Mouse (Mus musculus) right cerebral cortex, postnatal 36 days (tissue): ENCODE results near the gene Cd8a.

Experiments used
- DNase-seq, 2 experiments: peaks; one replicate each; pipeline ENCODE4 v3.0.0; 2022; ENCODE audit warnings: low spot score in 2 of 2, mixed read lengths in 1 of 2

Gene Cd8a

DNA sequence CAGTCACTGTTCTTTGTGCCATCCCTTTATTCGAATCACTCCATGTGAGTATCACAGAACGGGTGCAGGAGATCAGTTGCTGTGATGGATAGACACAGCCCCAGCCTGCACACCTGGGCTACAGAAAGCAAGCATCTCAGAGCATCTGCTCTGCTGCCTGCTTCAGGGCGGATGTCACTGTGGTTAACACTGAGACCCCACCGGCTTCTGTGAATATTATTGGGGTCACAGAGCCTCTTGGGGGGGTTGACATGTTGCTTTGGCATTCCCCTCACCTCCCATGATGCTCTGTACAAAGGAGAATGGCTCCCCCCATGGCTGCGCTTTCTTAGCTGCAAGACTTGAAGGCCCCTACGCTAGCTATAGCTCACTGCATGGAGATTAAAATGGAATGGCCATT lies 3.8 kb upstream of the Cd8a start:
- no peak for DNase-seq

DNA sequence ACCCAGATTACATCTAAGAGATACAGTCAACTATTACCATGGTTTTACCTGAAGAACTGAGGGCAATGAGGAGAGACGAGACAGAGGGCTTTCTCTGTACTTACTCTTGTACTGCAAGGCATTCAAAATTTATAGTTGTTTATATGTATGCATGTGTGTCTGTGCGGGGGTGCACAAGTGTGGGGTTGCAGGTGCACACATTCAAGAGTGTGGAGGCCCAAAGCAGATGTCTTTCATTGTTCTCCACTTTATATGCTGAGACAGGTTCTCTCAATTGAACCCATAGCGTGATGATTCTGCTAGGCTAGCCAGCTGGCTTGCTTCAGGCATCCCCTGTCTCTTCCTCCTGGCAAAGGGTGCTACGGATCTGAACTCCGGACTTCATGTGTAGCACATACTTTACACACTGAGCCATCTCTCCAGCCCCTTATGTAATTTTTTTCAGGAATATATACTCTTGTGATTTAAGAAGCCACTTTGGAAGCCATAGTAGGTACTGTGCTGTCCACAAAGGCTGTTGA lies 2.1 kb upstream of the Cd8a start:
- no peak for DNase-seq

DNA sequence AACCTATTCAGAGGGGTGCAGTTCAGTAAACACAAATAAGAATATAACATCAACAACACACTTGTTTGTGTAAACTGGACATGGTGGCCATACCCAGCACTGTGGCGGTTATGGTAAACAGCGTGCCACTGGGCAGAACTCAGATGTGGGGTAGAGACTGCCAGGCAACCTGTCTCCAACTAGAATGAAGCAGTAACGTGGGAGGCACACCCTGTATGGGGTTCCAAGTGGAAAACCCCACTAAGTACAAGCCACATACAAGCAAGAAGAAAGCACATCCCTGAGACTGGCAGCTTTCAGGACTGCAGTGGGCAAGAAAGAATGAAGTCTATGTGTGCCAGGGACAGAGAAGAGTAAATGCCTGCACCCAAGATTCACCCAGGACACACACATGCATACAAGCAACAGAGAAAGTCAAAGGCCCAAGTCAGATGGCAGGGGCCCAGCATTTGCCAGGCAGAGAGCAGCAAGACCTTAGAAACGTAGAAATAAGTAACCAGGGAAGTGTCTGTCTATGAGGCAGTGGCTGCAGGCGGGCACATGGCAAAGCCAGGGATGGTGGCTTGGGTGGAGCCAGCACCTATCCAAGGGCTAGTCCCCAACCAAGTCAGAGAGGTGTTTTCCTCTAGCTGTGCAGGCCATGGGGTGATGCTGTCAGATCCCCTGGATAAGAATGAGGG lies 1.0 kb upstream of the Cd8a start:
- no peak for DNase-seq

DNA sequence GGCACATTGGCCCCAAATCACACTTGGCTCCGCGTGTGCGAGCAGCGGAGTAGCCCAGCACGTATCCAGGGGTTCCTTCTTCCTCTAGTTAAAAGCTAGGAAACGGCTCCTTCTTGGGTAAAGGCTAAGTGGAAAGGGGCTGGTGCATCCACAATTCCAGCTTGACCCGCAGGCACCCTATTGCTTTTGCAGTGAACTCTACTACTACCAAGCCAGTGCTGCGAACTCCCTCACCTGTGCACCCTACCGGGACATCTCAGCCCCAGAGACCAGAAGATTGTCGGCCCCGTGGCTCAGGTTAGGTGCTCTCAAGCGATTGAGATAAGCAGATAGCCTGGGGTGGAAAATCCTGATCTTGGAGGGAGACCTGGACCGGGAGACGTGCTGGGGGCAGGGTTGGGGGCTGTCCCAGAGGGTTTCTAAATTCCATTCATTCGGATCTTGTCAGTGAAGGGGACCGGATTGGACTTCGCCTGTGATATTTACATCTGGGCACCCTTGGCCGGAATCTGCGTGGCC lies 1.1 kb downstream of the Cd8a start:
- no peak for DNase-seq

DNA sequence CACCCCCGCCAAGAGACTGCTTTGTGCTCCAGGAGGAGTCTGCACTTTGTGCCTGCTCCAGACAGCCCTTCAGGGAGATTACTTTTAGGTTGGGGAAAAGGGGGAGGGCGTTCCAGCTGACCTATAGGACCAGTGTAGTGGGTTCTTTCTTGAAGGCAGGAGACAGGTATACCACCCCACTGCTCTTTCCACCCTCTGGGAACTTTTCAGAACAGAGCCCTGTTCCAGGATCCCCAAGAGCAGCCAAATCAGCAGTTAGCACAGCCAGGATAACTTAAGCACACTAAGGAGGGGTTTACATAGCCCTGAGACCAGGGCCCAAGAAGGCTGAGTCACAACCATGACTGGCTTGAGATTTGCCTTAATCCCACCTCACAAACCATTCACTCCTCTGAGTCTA lies 1.7 kb downstream of the Cd8a start:
- no peak for DNase-seq

DNA sequence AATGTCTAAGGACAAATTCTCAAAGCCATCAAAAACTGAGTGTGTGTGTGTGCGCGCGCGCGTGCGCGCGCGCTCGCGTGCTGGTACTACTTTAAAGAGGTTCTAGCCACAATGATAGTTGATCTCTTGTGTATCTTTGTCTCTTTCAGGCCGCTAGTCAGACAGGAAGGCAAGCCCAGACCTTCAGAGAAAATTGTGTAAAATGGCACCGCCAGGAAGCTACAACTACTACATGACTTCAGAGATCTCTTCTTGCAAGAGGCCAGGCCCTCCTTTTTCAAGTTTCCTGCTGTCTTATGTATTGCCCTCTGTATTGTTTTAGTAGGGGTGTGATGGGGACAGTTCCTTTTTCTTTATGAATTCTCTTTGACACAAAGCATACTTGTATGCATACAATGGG lies 3.5 kb downstream of the Cd8a start:
- DNase-seq, result no peak

DNA sequence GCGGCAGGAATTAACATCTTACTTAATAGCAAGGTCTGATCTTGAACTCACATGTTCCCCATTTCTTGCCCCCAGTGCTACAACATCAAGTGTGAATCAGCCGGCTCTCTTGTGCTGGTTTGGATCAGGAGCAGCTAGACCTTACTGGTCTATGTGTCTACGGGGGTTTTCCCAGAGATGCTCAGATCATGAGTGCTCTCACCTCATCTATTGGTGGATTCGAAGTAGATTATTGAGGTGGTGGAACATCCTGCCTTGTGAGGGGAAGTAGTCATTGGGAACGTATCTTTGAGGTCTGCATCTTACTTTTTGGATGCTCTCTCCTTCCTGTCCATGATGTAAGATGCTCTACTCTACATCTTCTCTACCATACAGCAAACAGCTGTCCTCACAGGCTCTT lies 8.4 kb downstream of the Cd8a start:
- DNase-seq, result no peak

DNA sequence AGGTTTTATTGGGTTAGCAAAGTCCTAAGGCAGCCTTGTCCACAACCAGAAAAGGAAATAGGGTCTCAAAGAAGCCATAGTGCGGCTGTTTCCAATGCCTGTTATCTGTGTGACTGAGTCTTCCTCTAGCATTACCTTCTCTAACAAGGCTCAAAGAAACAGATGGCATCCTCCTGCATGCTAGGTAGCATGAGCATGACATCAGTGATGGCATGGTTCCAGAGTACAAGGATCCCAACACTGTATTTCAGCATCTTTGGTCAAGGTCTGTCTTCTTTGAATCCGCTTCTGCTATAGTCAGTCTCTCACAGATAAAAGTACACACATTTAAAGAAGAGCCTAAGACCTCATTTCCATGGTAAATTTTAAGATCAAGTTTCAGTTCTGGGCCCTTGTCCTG lies 17.3 kb downstream of the Cd8a start:
- no peak for DNase-seq

DNA sequence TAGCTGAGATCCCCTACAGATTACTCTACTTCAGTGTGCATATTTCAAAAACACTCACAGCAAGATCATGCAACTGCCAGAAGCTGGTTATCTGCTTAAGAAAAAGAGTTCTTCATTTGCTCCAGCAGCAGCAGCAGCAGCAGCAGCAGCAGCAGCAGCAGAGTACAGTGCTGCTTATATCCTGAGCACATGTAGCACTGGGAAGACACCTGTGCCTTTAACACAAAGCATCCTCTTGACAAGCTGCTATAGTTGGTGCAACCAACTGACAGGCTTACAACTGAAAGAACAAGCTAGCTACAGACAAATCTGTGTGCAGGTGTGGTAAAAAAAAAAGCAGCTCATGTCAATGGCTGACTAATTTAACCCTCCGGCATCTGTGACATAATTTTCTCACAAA lies 22.8 kb downstream of the Cd8a start:
- no peak for DNase-seq

DNA sequence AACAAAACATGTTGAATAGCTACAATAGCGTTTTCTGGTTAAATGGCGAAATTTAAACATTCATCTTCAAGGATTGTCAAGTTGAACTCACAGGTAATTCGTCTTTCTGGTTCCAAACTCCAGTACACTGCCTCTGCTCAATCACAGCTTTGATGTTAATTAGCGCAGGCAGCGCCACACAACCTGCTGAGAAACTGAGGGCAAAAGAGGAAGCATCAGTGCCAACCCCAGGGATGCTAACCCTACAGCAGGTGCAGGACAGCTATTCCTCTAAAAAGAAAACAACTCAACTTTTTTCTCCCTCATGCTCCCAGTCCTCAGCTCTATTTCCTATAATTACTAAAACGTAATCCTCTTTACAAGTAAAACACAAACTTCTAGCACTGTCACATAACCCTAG lies 23.5 kb downstream of the Cd8a start:
- DNase-seq, result no peak

DNA sequence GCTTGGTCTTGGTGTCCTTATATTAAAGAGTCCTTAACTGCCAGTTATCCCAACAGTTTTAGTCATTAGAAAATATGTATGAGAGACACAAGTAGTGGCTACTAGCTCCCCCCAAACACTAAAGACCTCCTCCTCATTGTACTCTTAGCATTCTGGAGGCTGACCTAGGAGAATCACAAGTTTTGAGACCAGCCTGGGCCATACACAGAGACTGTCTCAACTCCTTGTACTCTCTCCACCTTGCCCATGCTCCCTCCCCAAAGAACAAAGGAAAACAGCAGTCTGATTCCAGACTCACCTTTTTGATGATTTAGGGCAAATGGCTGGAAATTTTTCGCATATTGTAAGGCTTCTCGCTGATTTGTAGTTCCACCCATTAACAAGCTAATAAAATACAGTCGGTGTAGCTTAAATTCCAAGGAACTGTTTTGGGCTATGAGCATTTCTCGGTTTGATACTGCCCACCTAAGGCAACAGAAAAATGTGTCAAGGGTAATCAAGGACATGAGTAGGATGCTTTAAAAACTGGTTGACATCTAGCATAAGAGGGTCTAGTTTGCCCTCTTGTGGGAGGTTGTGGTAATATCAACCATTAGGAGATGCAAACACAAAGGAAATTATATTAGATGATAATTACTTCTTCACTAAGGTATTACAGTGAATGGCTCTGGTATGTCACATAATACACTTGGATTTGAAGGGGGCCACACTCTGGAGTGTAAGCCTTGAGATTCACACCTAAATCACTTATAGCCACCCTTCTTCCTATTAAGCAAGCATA lies 25.8 kb downstream of the Cd8a start:
- no peak for DNase-seq

DNA sequence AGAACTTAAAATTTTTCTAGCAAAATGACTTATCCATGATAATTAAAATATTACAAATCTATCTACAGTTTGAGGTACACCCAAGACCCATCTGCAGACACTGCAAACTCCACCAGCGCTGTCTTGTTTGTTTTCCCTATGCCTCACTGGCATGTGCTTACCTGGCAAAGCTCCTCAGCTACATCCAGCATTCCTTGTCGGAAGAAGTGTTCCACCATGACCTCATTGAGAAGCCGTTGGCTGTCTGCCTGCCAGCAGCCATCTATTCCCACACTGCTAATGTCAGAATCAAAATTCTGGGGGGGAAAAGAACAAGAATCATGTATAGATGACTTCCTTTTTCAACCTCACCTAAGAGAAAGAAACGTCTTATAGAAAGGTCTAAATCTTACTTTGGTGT lies 41.4 kb downstream of the Cd8a start:
- DNase-seq, result no peak

DNA sequence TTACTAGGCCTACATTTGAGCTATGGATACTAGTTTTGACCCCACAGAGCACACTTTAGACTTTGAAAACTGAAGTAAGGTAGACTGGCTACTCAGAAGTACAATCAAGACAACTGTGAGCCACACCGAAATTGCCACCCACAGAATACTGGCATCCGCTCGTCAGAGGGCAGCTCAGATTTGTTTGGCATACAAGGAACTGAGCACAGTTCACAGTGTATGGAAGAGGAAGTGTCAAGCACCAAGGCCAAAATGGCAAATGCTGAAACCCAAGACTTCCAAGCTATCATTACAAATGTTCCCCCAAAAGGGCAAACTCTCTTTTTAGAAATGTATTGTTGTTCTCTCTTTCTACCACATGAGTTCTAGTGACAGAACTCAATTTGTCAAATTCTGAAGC lies 42.2 kb downstream of the Cd8a start:
- no peak for DNase-seq

DNA sequence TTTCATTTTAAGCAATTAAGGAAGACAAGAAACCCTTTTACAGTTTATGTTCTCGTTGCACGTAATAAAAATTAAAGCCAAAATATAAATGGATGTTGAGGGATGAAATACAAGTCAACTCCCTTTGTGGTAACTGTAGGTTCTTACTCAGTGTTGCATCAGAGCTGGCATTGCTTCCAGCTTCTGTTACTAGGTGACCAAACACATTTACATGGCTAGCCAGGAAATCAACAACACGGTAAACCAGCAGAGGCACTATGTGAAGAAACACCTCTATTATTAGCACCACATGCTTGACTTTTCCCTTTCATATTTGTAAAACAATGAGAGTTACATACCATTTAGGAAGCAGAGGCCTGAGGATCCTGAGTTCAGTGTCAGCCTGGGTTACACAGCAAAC lies 45.6 kb downstream of the Cd8a start:
- no peak for DNase-seq

DNA sequence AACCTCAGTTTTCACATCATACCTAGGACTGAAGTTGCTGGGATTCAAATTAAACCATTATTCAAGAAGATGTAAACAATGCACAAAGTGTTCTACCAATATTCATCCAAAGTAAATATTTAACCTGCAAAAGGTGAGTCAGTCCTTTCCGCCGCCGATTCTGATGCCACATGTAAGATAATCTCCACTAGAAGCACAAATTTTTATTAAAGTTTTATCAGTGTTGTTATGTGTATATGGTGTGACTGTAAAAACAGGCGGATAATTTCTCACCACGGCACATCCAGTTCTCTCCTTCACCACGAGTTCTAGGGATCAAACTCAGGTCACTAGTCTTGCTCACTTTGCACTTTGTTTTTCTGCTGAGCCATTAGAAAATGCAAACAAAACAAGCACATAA lies 47.6 kb downstream of the Cd8a start:
- DNase-seq, result no peak

DNA sequence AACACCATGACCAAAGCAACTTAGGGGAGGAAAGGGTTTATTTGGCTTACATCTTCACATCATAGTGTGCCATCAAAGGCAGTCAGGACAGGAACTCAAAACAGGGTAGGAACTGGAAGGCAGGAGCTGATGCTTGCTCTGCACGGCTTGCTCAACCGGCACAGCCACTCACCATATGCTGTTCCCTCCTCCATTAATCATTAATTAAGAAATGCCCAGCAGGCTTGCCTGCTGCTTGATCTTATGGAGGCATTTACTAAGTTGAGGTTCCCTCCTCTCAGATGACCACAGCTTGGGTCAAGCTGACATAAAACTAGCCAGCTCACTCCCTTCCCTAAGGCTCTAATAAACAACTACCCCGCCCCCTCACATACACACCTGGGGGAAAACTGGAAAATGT lies 48.9 kb downstream of the Cd8a start:
- DNase-seq, result no peak

DNA sequence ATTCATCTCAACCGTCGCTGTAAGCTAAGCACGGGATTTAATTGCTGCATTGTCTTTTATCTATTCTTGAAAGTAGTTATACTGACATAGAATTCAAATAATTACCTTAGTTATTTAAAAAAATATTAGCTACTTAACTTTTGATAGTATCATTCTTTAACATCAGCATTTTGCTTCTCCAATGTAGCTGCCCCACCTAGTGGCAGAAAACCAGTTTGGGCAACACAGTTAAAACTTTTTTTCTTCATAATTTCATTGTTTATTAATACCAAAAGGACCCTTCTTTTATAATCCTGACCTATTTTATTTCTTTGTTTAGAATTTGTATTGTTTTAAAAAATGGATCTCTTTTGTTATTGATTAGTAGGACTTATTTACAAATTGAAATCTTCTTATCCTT lies 49.9 kb downstream of the Cd8a start:
- no peak for DNase-seq

DNA sequence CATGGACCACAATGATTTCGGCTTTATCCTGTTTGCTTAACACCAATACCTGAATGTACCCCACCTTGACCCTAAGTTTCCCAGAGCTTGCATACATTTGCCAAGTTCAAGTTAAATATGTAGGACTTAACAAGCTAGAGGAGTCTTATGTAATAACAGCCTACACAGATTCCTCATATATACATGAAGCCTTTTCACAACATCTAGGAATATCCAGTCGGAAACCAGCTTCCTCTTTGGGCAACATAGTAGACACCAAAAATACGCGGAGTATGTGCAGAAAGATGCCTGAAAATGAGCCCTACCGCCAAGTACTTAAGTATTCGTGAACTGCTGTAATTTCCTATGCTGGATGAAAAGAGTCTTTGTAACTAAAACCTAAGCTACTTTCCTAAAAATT lies 52.5 kb downstream of the Cd8a start:
- DNase-seq, result peak in 1 of 2 experiments; percentile 47

DNA sequence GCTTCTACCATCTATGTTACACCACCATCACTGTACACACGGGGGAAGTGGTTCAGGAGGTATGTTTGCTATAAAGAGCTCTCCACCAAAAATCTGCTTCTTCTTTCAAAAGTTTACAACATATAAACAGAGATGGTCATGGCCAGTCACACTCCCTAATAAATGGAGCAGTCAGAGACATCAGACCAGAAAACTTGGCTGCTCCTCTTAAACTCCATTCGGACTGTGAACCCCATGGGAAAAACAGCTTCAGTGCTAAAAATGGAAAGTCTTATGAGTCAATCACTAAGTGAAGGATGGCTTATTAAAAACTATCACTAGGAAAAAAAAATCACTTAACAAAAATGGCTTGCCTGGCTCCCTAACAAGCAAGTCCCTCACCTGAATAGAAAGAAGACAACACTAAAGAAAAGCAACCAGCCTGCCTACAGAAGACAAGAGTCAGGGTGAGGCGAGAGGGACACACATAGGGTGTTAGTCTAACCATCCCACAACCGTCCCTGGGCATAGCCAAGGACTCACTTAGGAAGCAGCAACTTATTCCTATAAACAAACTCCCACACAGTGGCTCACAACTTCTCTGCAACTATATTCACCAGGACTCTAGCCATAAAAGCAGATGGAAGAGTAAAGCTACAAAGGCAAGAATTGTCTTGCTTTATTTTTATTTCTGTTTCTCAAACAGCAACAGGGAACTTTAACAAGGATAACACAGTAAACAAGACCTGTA lies 54.9 kb downstream of the Cd8a start:
- DNase-seq, result peak in 1 of 2 experiments; percentile 19
